In the genomic region with DNA sequence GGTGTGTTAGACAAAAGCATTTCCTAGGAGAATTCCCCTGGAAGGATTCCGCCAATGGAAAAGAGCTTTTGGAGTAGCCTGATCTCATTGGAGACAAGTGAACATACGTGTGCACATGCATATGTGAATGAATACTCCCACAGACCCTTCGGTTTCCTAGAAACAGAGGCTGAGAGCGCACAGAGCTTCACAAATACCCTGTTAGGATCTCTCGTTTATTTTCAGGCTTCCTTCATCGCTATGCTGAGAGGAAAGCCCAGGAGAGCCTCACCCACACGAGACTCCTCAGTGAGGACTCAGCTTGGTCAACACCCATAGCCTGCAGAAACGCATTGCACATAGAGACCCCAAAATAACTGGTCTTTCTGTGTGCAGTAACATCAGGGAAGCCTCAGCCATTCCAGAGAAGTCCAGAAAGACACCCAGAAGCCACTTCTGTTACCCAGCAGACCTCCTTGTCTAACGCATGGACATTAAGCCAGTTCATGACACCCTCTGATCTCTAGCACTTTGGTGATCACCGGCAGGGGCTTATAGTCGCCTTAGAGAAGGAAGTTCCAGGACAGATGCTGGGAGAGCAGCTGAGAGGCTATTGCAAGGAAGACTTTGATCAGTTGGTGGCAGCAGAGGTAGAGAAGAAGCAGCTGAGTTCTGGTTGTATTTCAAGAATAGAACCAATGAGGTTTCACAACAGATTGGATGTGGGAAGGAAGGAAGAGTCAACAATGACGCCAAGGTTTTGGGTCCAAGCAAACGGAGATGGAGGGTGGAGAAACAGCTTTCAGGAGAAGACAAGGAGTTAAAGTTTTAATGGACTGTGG, we compare ENCODE assay signal across 8 mouse cellular contexts. TPM values are rescaled to one million over a fixed set of nuclear protein-coding genes. Genes with fewer than 3 reads are reported as not detected.
DNase-seq lines count a peak whose midpoint lies in the region; ATAC-seq lines count a peak whose summit lies in the region.
"Had no signal": no experiment of that assay in that cellular context is flagged by ENCODE, and none has a peak within 500 bp of the region (broad histone marks: within the 10 kb centered on the region; RNA-seq: fewer than 3 reads in every experiment).

No protein-coding gene starts in this region.

- H3K36me3 ChIP-seq in midbrain, embryonic 10.5 days: no peaks in the 10 kb centered on the region
- no peaks in the 10 kb centered on the region for H3K36me3 ChIP-seq in midbrain, embryonic 11.5 days (ENCODE audit: control insufficient read depth, insufficient read depth, low read length)
- H3K36me3 ChIP-seq in forebrain, embryonic 15.5 days: no peaks in the 10 kb centered on the region
- H3K36me3 ChIP-seq in hindbrain, embryonic 16.5 days (ENCODE audit: control insufficient read depth, insufficient read depth, low read length): no peaks in the 10 kb centered on the region

- H3K4me3 ChIP-seq in midbrain, embryonic 10.5 days: no peak overlapping the region
- H3K4me3 ChIP-seq in midbrain, embryonic 11.5 days (ENCODE audit: low read depth, low read length): no peak overlapping the region
- H3K4me3 ChIP-seq in forebrain, embryonic 15.5 days: no peak overlapping the region
- H3K4me3 ChIP-seq in hindbrain, embryonic 16.5 days (ENCODE audit: low read length): no peak overlapping the region

- H3K27ac ChIP-seq in midbrain, embryonic 10.5 days (replicated peaks): peak overlapping the region; percentile 30; the same call in 1 of the 2 replicates
- H3K27ac ChIP-seq in midbrain, embryonic 11.5 days (ENCODE audit: low read depth, low read length): no peak overlapping the region
- 0 out of 2 replicates have a peak overlapping the region, but pooled peaks have one; percentile 6 for H3K27ac ChIP-seq in forebrain, embryonic 15.5 days (replicated peaks)
- peak overlapping the region; percentile 46 for H3K27ac ChIP-seq in hindbrain, embryonic 16.5 days (ENCODE audit: low read depth, low read length)

- 69% methylated on average over 13 of the region's 13 CpGs for WGBS in midbrain, embryonic 10.5 days
- 67% methylated on average over 13 of the region's 13 CpGs for WGBS in midbrain, embryonic 11.5 days
- 65% methylated on average over 13 of the region's 13 CpGs for WGBS in forebrain, embryonic 15.5 days
- WGBS in hindbrain, embryonic 16.5 days: 59% methylated on average over 13 of the region's 13 CpGs

- no peaks in the 10 kb centered on the region for H3K27me3 ChIP-seq in midbrain, embryonic 10.5 days (ENCODE audit: low read depth, poor library complexity, severe bottlenecking)
- no peaks in the 10 kb centered on the region for H3K27me3 ChIP-seq in midbrain, embryonic 11.5 days (ENCODE audit: control insufficient read depth, insufficient read depth, low read length)
- H3K27me3 ChIP-seq in forebrain, embryonic 15.5 days: no peaks in the 10 kb centered on the region
- H3K27me3 ChIP-seq in hindbrain, embryonic 16.5 days (replicated peaks; ENCODE audit: control insufficient read depth, insufficient read depth, low read length): no peaks in the 10 kb centered on the region

- no peak overlapping the region for H3K4me2 ChIP-seq in midbrain, embryonic 11.5 days
- H3K4me2 ChIP-seq in forebrain, embryonic 15.5 days (replicated peaks): no peak overlapping the region
- H3K4me2 ChIP-seq in hindbrain, embryonic 16.5 days (ENCODE audit: low read length): no peak overlapping the region

- H3K4me1 ChIP-seq in midbrain, embryonic 10.5 days: peaks cover 24% of the 10 kb centered on the region
- peaks cover 3% of the 10 kb centered on the region for H3K4me1 ChIP-seq in midbrain, embryonic 11.5 days (ENCODE audit: control insufficient read depth, insufficient read depth, low read length)
- peaks cover 23% of the 10 kb centered on the region for H3K4me1 ChIP-seq in forebrain, embryonic 15.5 days
- H3K4me1 ChIP-seq in hindbrain, embryonic 16.5 days (ENCODE audit: control insufficient read depth, insufficient read depth, low read depth, low read length): peaks cover 17% of the 10 kb centered on the region

- ATAC-seq in midbrain, embryonic 11.5 days (ENCODE audit: low FRiP score): no peak
- ATAC-seq in forebrain, embryonic 15.5 days (replicated peaks): no peak
- ATAC-seq in hindbrain, embryonic 16.5 days: 0 out of 2 replicates have a peak, but pooled peaks have one; percentile 50

- no peaks in the 10 kb centered on the region for H3K9me3 ChIP-seq in midbrain, embryonic 10.5 days (replicated peaks)
- H3K9me3 ChIP-seq in midbrain, embryonic 11.5 days (ENCODE audit: control insufficient read depth, low read length): no peaks in the 10 kb centered on the region
- no peaks in the 10 kb centered on the region for H3K9me3 ChIP-seq in forebrain, embryonic 15.5 days
- H3K9me3 ChIP-seq in hindbrain, embryonic 16.5 days (ENCODE audit: control insufficient read depth, low read length): no peaks in the 10 kb centered on the region

- no peak overlapping the region for H3K9ac ChIP-seq in midbrain, embryonic 11.5 days (ENCODE audit: low read length)
- no peak overlapping the region for H3K9ac ChIP-seq in forebrain, embryonic 15.5 days (replicated peaks)
- no peak overlapping the region for H3K9ac ChIP-seq in hindbrain, embryonic 16.5 days (ENCODE audit: low read depth, low read length)

- intact Hi-C loops in left cerebral cortex, postnatal 14 days (cut with DNase I): loop anchor here (2.0 to 10.0 kb wide), 3 partner anchors 114 to 530 kb away; partner anchors contain the start of gene Gsk3b
- intact Hi-C loops in gastrocnemius, postnatal 14 days (cut with DNase I; ENCODE audit: low total_unique reads): no loop called here

- no peak for DNase-seq in midbrain, embryonic 10.5 days (ENCODE audit: low spot score)
- DNase-seq in midbrain, embryonic 11.5 days (ENCODE audit: low spot score, missing footprints): no peak
- peak; percentile 67 to 83 for DNase-seq in left cerebral cortex, postnatal 14 days (ENCODE audit: low spot score in 2 of 2)
- DNase-seq in right cerebral cortex, postnatal 10 days (ENCODE audit: low spot score in 2 of 2): peak; percentile 76 to 86
- no peak for DNase-seq in gastrocnemius, postnatal 14 days

RNA-seq across cellular contexts. Expression of gene Gpr156, which starts 58.4 kb away (rescaled TPM):
- 2.0 and 3.2 TPM in 2 replicates for polyA plus RNA-seq in midbrain, embryonic 10.5 days (2016; fragmentation: Nextera tagmentation; extraction: Ambion mirVana)
- polyA plus RNA-seq in midbrain, embryonic 11.5 days (2014; fragmentation: Nextera tagmentation; extraction: Ambion mirVana): 3.4 and 4.2 TPM in 2 replicates
- 5.3 and 5.6 TPM in 2 replicates for polyA plus RNA-seq in forebrain, embryonic 15.5 days (2015; fragmentation: Nextera tagmentation; extraction: Ambion mirVana)
- 3.2 and 3.9 TPM in 2 replicates for polyA plus RNA-seq in hindbrain, embryonic 16.5 days (2015; fragmentation: Nextera tagmentation; extraction: Ambion mirVana)
- under 1 TPM; 0.70 to 0.82 TPM for total RNA-seq in left cerebral cortex, postnatal 14 days (2021)
- under 1 TPM; 0.22 to 0.59 TPM for total RNA-seq in gastrocnemius, postnatal 14 days (2021)
- polyA plus RNA-seq: liver, embryonic 16.5 days had no signal

Comparison
In these comparisons a context has a peak if more than half of its experiments do, and no peak if none do; other contexts are left out.
1. DNase-seq: peak in left cerebral cortex, postnatal 14 days (2 of 2) and right cerebral cortex, postnatal 10 days (2 of 2); none in midbrain, embryonic 10.5 days (single experiment), midbrain, embryonic 11.5 days (single experiment) and gastrocnemius, postnatal 14 days (single experiment).